Mouse (Mus musculus) CH12.LX (cell line): ENCODE measurements around the gene Drd2. TPM values are rescaled to one million over a fixed set of nuclear protein-coding genes. Genes with fewer than 3 reads are reported as not detected.

Experiments used
- DNase-seq: peaks from one replicate; pipeline ENCODE4 v3.0.0-alpha.2; 2013; ENCODE audit errors: extremely low read depth
- H3K27ac ChIP-seq: 2 replicates; pipeline ENCODE4 v1.5.1; 2012; ENCODE audit warnings: low read depth, mild to moderate bottlenecking, control low read depth, moderate library complexity; ENCODE audit not compliant: insufficient read depth
- H3K27me3 ChIP-seq: replicated peaks from 2 replicates; pipeline ENCODE3; 2012; ENCODE audit warnings: inconsistent platforms
- H3K36me3 ChIP-seq, 2 experiments: replicated peaks in 1 of 2; 2 replicates each; pipeline versions ENCODE3 to v1.6.1; 2012; ENCODE audit warnings: inconsistent platforms in 1 of 2, low read length in 1 of 2, mild to moderate bottlenecking in 1 of 2, mixed read lengths in 1 of 2, moderate library complexity in 1 of 2; ENCODE audit not compliant: control insufficient read depth in 1 of 2, insufficient read depth in 1 of 2
- H3K4me1 ChIP-seq, 2 experiments: 2 replicates each; pipeline ENCODE4 v1.6.1; 2012; ENCODE audit warnings: inconsistent platforms in 1 of 2, moderate library complexity in 1 of 2; ENCODE audit not compliant: insufficient read depth in 2 of 2, control insufficient read depth in 1 of 2
- H3K4me2 ChIP-seq: 2 replicates; pipeline ENCODE4 v1.6.1; 2012; ENCODE audit warnings: low read depth, mild to moderate bottlenecking, control low read depth; ENCODE audit not compliant: poor library complexity, insufficient read depth, severe bottlenecking
- H3K4me3 ChIP-seq, 3 experiments: fragments of 150-350 bp in 1 of 3; sonication (generic) in 1 of 3; replicated peaks in 1 of 3; 2 replicates each; pipeline versions ENCODE3 to v1.5.1; 2011 to 2012; ENCODE audit warnings: low read depth in 2 of 3, low read length in 2 of 3, mild to moderate bottlenecking in 2 of 3, moderate library complexity in 2 of 3, control low read depth in 1 of 3, improper control_type of control experiment in 1 of 3, inconsistent platforms in 1 of 3, mixed read lengths in 1 of 3; ENCODE audit not compliant: poor library complexity in 1 of 3
- H3K79me2 ChIP-seq: replicated peaks from 2 replicates; pipeline ENCODE4 v1.6.1; 2012; ENCODE audit warnings: mild to moderate bottlenecking, moderate library complexity; ENCODE audit not compliant: control insufficient read depth, poor library complexity, insufficient read depth, severe bottlenecking; ENCODE audit errors: extremely low read depth
- H3K9ac ChIP-seq: 2 replicates; pipeline ENCODE4 v1.6.1; 2012; ENCODE audit warnings: low read depth, mild to moderate bottlenecking, control low read depth, moderate library complexity; ENCODE audit not compliant: insufficient read depth
- H3K9me3 ChIP-seq: replicated peaks from 2 replicates; pipeline ENCODE3; 2012; ENCODE audit warnings: low read length, inconsistent platforms, mixed read lengths
- BHLHE40 ChIP-seq: IDR thresholded peaks from 2 replicates; pipeline ENCODE4 v1.6.1; 2011; ENCODE audit warnings: mild to moderate bottlenecking, low read depth, low read length, improper control_type of control experiment
- CTCF ChIP-seq, 2 experiments: IDR thresholded peaks in 1 of 2; conservative IDR thresholded peaks in 1 of 2; 2 replicates each; pipeline ENCODE4 v1.5.1; 2011 to 2012; ENCODE audit warnings: low read depth in 2 of 2, low read length in 2 of 2, improper control_type of control experiment in 1 of 2, inconsistent platforms in 1 of 2, mild to moderate bottlenecking in 1 of 2, moderate library complexity in 1 of 2
- E2F4 ChIP-seq: IDR thresholded peaks from 2 replicates; pipeline ENCODE4 v1.6.1; 2011; ENCODE audit warnings: low read depth, low read length, improper control_type of control experiment; ENCODE audit not compliant: insufficient replicate concordance
- ELF1 ChIP-seq: IDR thresholded peaks from 2 replicates; pipeline ENCODE4 v1.6.1; 2014; ENCODE audit warnings: low read depth, mild to moderate bottlenecking, inconsistent platforms, low read length, improper control_type of control experiment
- EP300 ChIP-seq: IDR thresholded peaks from 2 replicates; pipeline ENCODE4 v1.6.1; 2011; ENCODE audit warnings: low read length, improper control_type of control experiment
- GABPA ChIP-seq: IDR thresholded peaks from 2 replicates; pipeline ENCODE4 v1.6.1; 2012; ENCODE audit warnings: low read depth, low read length, improper control_type of control experiment, inconsistent platforms; ENCODE audit not compliant: insufficient replicate concordance
- HCFC1 ChIP-seq: IDR thresholded peaks from 2 replicates; pipeline ENCODE4 v1.6.1; 2012; ENCODE audit warnings: low read depth, mild to moderate bottlenecking, inconsistent platforms, low read length, improper control_type of control experiment
- IRF4 ChIP-seq: IDR thresholded peaks from 2 replicates; pipeline ENCODE4 v1.6.1; 2014; ENCODE audit warnings: low read depth, mild to moderate bottlenecking, inconsistent platforms, low read length, improper control_type of control experiment
- KAT2A ChIP-seq: IDR thresholded peaks from 2 replicates; pipeline ENCODE4 v1.6.1; 2012; ENCODE audit warnings: low read length, improper control_type of control experiment, inconsistent platforms; ENCODE audit not compliant: insufficient replicate concordance
- MAFK ChIP-seq: IDR thresholded peaks from 2 replicates; pipeline ENCODE4 v1.6.1; 2011; ENCODE audit warnings: low read length, improper control_type of control experiment; ENCODE audit not compliant: insufficient replicate concordance
- MAX ChIP-seq: IDR thresholded peaks from 2 replicates; pipeline ENCODE4 v1.6.1; 2011; ENCODE audit warnings: low read length, improper control_type of control experiment
- MAZ ChIP-seq: IDR thresholded peaks from 2 replicates; pipeline ENCODE4 v1.6.1; 2012; ENCODE audit warnings: low read depth, mild to moderate bottlenecking, inconsistent platforms, low read length, improper control_type of control experiment, moderate library complexity
- MYC ChIP-seq: IDR thresholded peaks from 2 replicates; pipeline ENCODE4 v1.6.1; 2011; ENCODE audit warnings: low read depth, mild to moderate bottlenecking, improper control_type of control experiment, low read length
- NELFE ChIP-seq: IDR thresholded peaks from 2 replicates; pipeline ENCODE4 v1.6.1; 2011; ENCODE audit warnings: low read depth, low read length, improper control_type of control experiment
- PAX5 ChIP-seq: IDR thresholded peaks from 2 replicates; pipeline ENCODE4 v1.6.1; 2012; ENCODE audit warnings: low read length, inconsistent platforms, mixed read lengths
- POLR2A ChIP-seq: IDR thresholded peaks from 2 replicates; pipeline ENCODE4 v1.6.1; 2011; ENCODE audit warnings: low read depth, mild to moderate bottlenecking, improper control_type of control experiment, low read length
- RCOR1 ChIP-seq: conservative IDR thresholded peaks from 2 replicates; pipeline ENCODE4 v1.6.1; 2012; ENCODE audit warnings: low read depth, mild to moderate bottlenecking, inconsistent platforms, low read length, improper control_type of control experiment
- SIN3A ChIP-seq: IDR thresholded peaks from 2 replicates; pipeline ENCODE4 v1.6.1; 2012; ENCODE audit warnings: low read length, improper control_type of control experiment, inconsistent platforms
- TBP ChIP-seq: conservative IDR thresholded peaks from 2 replicates; pipeline ENCODE4 v1.6.1; 2011; ENCODE audit warnings: low read depth, low read length, improper control_type of control experiment
- TCF12 ChIP-seq: IDR thresholded peaks from 2 replicates; pipeline ENCODE4 v1.6.1; 2014; ENCODE audit warnings: low read depth, mild to moderate bottlenecking, inconsistent platforms, low read length, improper control_type of control experiment
- USF1 ChIP-seq: IDR thresholded peaks from 2 replicates; pipeline ENCODE4 v1.6.1; 2014; ENCODE audit warnings: low read depth, mild to moderate bottlenecking, inconsistent platforms, low read length, improper control_type of control experiment
- ZKSCAN1 ChIP-seq: IDR thresholded peaks from 2 replicates; pipeline ENCODE4 v1.6.1; 2012; ENCODE audit warnings: low read depth, inconsistent platforms, low read length, improper control_type of control experiment, borderline replicate concordance
- ZMIZ1 ChIP-seq: IDR thresholded peaks from 2 replicates; pipeline ENCODE4 v1.6.1; 2012; ENCODE audit warnings: low read depth, mild to moderate bottlenecking, inconsistent platforms, low read length, improper control_type of control experiment
- ZNF384 ChIP-seq: IDR thresholded peaks from 2 replicates; pipeline ENCODE4 v1.6.1; 2012; ENCODE audit warnings: low read depth, low read length, improper control_type of control experiment, inconsistent platforms
- dilution Hi-C: fragments of 300-500 bp; cut with MboI; formaldehyde crosslinking; loops from 2 replicates; pipeline ENCODE4 v1.14.3; 2020; ENCODE audit warnings: low sequenced_read_pairs; ENCODE audit not compliant: extremely low pct_unique_long_range_greater_than_20kb, extremely low pct_ligation_motif_present
- in situ Hi-C: fragments of 300-500 bp; cut with MboI; formaldehyde crosslinking; loops from 3 replicates; pipeline ENCODE4 v1.14.3; 2019; ENCODE audit warnings: low sequenced_read_pairs, low pct_ligation_motif_present, low pct_unique_long_range_greater_than_20kb, mixed read lengths
- polyA plus RNA-seq: library from polyadenylated mRNA; unstranded; fragments of >175 nt; gene quantifications from 2 replicates; pipeline ENCODE4 v1.2.1, GENCODE M21; 2012; ENCODE audit warnings: low read depth; ENCODE audit not compliant: insufficient read length
- total RNA-seq, 2 experiments: library from RNA; depleted of rRNA; stranded (reverse); fragments of 300-350 nt in 1 of 2; fragments of >200 nt in 1 of 2; gene quantifications; 2 replicates each; pipeline ENCODE4 v1.2.3; 2012 to 2014

Gene Drd2
- total and polyA plus RNA-seq, 3 experiments = not detected

- no peaks in the 10 kb centered on the region for H3K9me3 ChIP-seq
- no peaks in the 10 kb centered on the region for H3K79me2 ChIP-seq
- no peaks in the 10 kb centered on the region for H3K4me1 ChIP-seq
- H3K9ac ChIP-seq = no peak overlapping the region
- no peaks in the 10 kb centered on the region for H3K27me3 ChIP-seq
- H3K27ac ChIP-seq = no peak overlapping the region
- no peak overlapping the region for H3K4me2 ChIP-seq
- H3K4me3 ChIP-seq = no peak overlapping the region
- dilution Hi-C loops (no loop called here), in situ Hi-C loops (no loop called here)
- no peaks in the 10 kb centered on the region for H3K36me3 ChIP-seq
- no peak for DNase-seq
- TF ChIP-seq HCFC1 (no peak), IRF4 (no peak), RCOR1 (no peak), ELF1 (no peak), ZMIZ1 (no peak), MAFK (no peak), USF1 (no peak), GABPA (no peak), NELFE (no peak), ZKSCAN1 (no peak), E2F4 (no peak), TCF12 (no peak), MAZ (no peak), MYC (no peak), TBP (no peak), POLR2A (no peak), ZNF384 (no peak), PAX5 (no peak), KAT2A (no peak), CTCF (conservative IDR thresholded peaks at IDR 0.05 in 1 of 2, IDR thresholded peaks at IDR 0.05 in 1 of 2; ENCODE audit: low read depth in 2 of 2, low read length in 2 of 2) (no peak)
Observed at GRCm38 (mm10) chr9:49384041-49384440, 43.6 kb downstream of the Drd2 start.

GRCm38 (mm10) chr9:49384855-49385254 is 44.4 kb downstream of the Drd2 start:
- H3K9ac ChIP-seq = no peak overlapping the region
- no peaks in the 10 kb centered on the region for H3K79me2 ChIP-seq
- H3K9me3 ChIP-seq = no peaks in the 10 kb centered on the region
- in situ Hi-C loops = no loop called here
- no peak for TF ChIP-seq HCFC1
- no peak for TF ChIP-seq BHLHE40
- TF ChIP-seq SIN3A = no peak
- TF ChIP-seq KAT2A = no peak
- TF ChIP-seq MAX = no peak
- TF ChIP-seq EP300 = no peak
- DNase-seq = no peak
- dilution Hi-C loops = no loop called here
- no peak overlapping the region for H3K4me2 ChIP-seq
- H3K4me1 ChIP-seq = no peaks in the 10 kb centered on the region
- H3K27me3 ChIP-seq = no peaks in the 10 kb centered on the region
- no peak overlapping the region for H3K27ac ChIP-seq
- H3K36me3 ChIP-seq = no peaks in the 10 kb centered on the region
- no peak overlapping the region for H3K4me3 ChIP-seq
